Comparison of ENCODE assay signal across 10 mouse cellular contexts in genomic region chr13:54926654-54927053, GRCm38 (mm10). TPM values are rescaled to one million over a fixed set of nuclear protein-coding genes. Genes with fewer than 3 reads are reported as not detected.
DNase-seq lines count a peak whose midpoint lies in the region; ATAC-seq and TF ChIP-seq lines count a peak whose summit lies in the region.
"Had no signal": no experiment of that assay in that cellular context is flagged by ENCODE, and none has a peak within 500 bp of the region (broad histone marks: within the 10 kb centered on the region; RNA-seq: fewer than 3 reads in every experiment).

No protein-coding gene starts in this region.

- peak; percentile 23; the same call in 1 of the 2 replicates for TF ChIP-seq CTCF in kidney, postnatal 0 days (IDR thresholded peaks at IDR 0.05; ENCODE audit: low read depth)
- TF ChIP-seq CTCF in cortical plate, adult 2 months (IDR thresholded peaks at IDR 0.05; ENCODE audit: extremely low read depth, insufficient read depth, low read length) = peak; percentile 20; the same call in 1 of the 2 replicates

- no peaks in the 10 kb centered on the region for H3K4me1 ChIP-seq in kidney, postnatal 0 days (replicated peaks; ENCODE audit: insufficient read depth, low read length)
- H3K4me1 ChIP-seq in kidney, embryonic 15.5 days = no peaks in the 10 kb centered on the region
- no peaks in the 10 kb centered on the region for H3K4me1 ChIP-seq in cortical plate, adult 2 months (ENCODE audit: control insufficient read depth, insufficient read depth, low read length)
- H3K4me1 ChIP-seq: megakaryocyte, embryonic 14.5 days had no signal

- no peak overlapping the region for H3K9ac ChIP-seq in kidney, postnatal 0 days (ENCODE audit: low read depth, low read length)
- no peak overlapping the region for H3K9ac ChIP-seq in kidney, embryonic 15.5 days
- H3K9ac ChIP-seq: hindbrain, embryonic 15.5 days had no signal

- no peak overlapping the region for H3K4me3 ChIP-seq in kidney, postnatal 0 days (replicated peaks; ENCODE audit: low read depth, low read length)
- no peak overlapping the region for H3K4me3 ChIP-seq in kidney, embryonic 15.5 days (replicated peaks)
- H3K4me3 ChIP-seq in cortical plate, adult 2 months (ENCODE audit: insufficient read depth, low read length) = no peak overlapping the region
- H3K4me3 ChIP-seq: hindbrain, embryonic 15.5 days; megakaryocyte, embryonic 14.5 days had no signal

- no peaks in the 10 kb centered on the region for H3K36me3 ChIP-seq in kidney, postnatal 0 days (ENCODE audit: insufficient read depth, low read length)
- no peaks in the 10 kb centered on the region for H3K36me3 ChIP-seq in kidney, embryonic 15.5 days
- H3K36me3 ChIP-seq: hindbrain, embryonic 15.5 days had no signal

- no peaks in the 10 kb centered on the region for H3K27me3 ChIP-seq in kidney, postnatal 0 days (ENCODE audit: insufficient read depth, low read length)
- H3K27me3 ChIP-seq in kidney, embryonic 15.5 days = peaks cover 7% of the 10 kb centered on the region; the same call in 1 of the 2 replicates
- H3K27me3 ChIP-seq: hindbrain, embryonic 15.5 days had no signal

- no peaks in the 10 kb centered on the region for H3K9me3 ChIP-seq in kidney, postnatal 0 days (replicated peaks; ENCODE audit: low read length)
- H3K9me3 ChIP-seq in kidney, embryonic 15.5 days (replicated peaks) = no peaks in the 10 kb centered on the region
- H3K9me3 ChIP-seq: hindbrain, embryonic 15.5 days had no signal

- no peak for ATAC-seq in kidney, postnatal 0 days (replicated peaks; ENCODE audit: low FRiP score, low read depth)
- ATAC-seq in kidney, embryonic 15.5 days (replicated peaks; ENCODE audit: low FRiP score) = no peak

- no peak overlapping the region for H3K4me2 ChIP-seq in kidney, postnatal 0 days (ENCODE audit: low read length)
- H3K4me2 ChIP-seq in kidney, embryonic 15.5 days = no peak overlapping the region
- H3K4me2 ChIP-seq: hindbrain, embryonic 15.5 days had no signal

- H3K27ac ChIP-seq in kidney, postnatal 0 days = no peak overlapping the region
- H3K27ac ChIP-seq in kidney, embryonic 15.5 days = no peak overlapping the region
- H3K27ac ChIP-seq in cortical plate, adult 2 months (ENCODE audit: insufficient read depth, low read length) = no peak overlapping the region
- H3K27ac ChIP-seq: hindbrain, embryonic 15.5 days had no signal

- no peak for TF ChIP-seq POLR2A in cortical plate, adult 2 months (IDR thresholded peaks at IDR 0.05; ENCODE audit: extremely low read depth, insufficient read depth, low read length)

- peak; percentile 37 for DNase-seq in adrenal gland, postnatal 10 days
- DNase-seq in adrenal gland, adult 2 months = no peak
- peak; percentile 3 for DNase-seq in kidney, postnatal 0 days (ENCODE audit: low spot score)
- DNase-seq in NIH3T3 (ENCODE audit: low read depth) = peak; percentile 76
- no peak for DNase-seq in urinary bladder, postnatal 36 days (ENCODE audit: low spot score in 2 of 2)
- DNase-seq in ovary, adult 18-20 months (ENCODE audit: low spot score) = no peak

- 64% methylated on average over 4 of the region's 4 CpGs for WGBS in kidney, postnatal 0 days
- WGBS in kidney, embryonic 15.5 days = 73% methylated on average over 4 of the region's 4 CpGs

RNA-seq across cellular contexts. Expression of gene Unc5a, which starts 22.6 kb away (rescaled TPM):
- total RNA-seq in adrenal gland, postnatal 10 days (2021) = 1 to 10 TPM; 6.5 to 8.8 TPM
- total RNA-seq in adrenal gland, adult 2 months (2021) = 1 to 10 TPM; 7.2 to 9.1 TPM
- 26.5 and 27.9 TPM in 2 replicates for polyA plus RNA-seq in adrenal gland, adult 2 months (2012; rRNA removed)
- 1.4 and 1.5 TPM in 2 replicates for polyA plus RNA-seq in kidney, postnatal 0 days (2015; fragmentation: Nextera tagmentation; extraction: Ambion mirVana)
- polyA plus RNA-seq in kidney, embryonic 15.5 days (2015; fragmentation: Nextera tagmentation; extraction: Ambion mirVana) = 2.5 and 2.7 TPM in 2 replicates
- 62.2 and 66.0 TPM in 2 replicates for polyA plus RNA-seq in cortical plate, adult 2 months (2012; rRNA removed)

Comparison
In these comparisons a context has a peak if more than half of its experiments do, and no peak if none do; other contexts are left out.
1. DNase-seq: peak in adrenal gland, postnatal 10 days (single experiment), kidney, postnatal 0 days (single experiment) and NIH3T3 (single experiment); none in adrenal gland, adult 2 months (single experiment), urinary bladder, postnatal 36 days (0 of 2) and ovary, adult 18-20 months (single experiment).